Mouse (Mus musculus): ENCODE measurements around the gene Proser2. TPM values are rescaled to one million over a fixed set of nuclear protein-coding genes. Genes with fewer than 3 reads are reported as not detected.

The Proser2 gene
- polyA plus RNA-seq, 1 experiment: not detected

GRCm38 (mm10) chr2:6060071-6060804, 69.8 kb downstream of the Proser2 start:
- no peak for TF ChIP-seq GATA1 (IDR thresholded peaks at IDR 0.05; ENCODE audit: low read length)

GRCm38 (mm10) chr2:6059291-6059690, 70.7 kb downstream of the Proser2 start:
- TF ChIP-seq GATA1 (IDR thresholded peaks at IDR 0.05; ENCODE audit: low read length): no peak

GRCm38 (mm10) chr2:6056518-6056917, 73.5 kb downstream of the Proser2 start:
- TF ChIP-seq GATA1 (IDR thresholded peaks at IDR 0.05; ENCODE audit: low read length): no peak

- TF ChIP-seq GATA1 (IDR thresholded peaks at IDR 0.05; ENCODE audit: low read length): no peak
These were observed 74.5 kb downstream of the Proser2 start for GRCm38 (mm10) chr2:6055466-6055865.

- TF ChIP-seq GATA1 (IDR thresholded peaks at IDR 0.05; ENCODE audit: low read length): no peak
These were observed 81.0 kb downstream of the Proser2 start for GRCm38 (mm10) chr2:6049018-6049417.

GRCm38 (mm10) chr2:6048570-6048969, 81.4 kb downstream of the Proser2 start:
- TF ChIP-seq GATA1 (IDR thresholded peaks at IDR 0.05; ENCODE audit: low read length): no peak

Other genes with a start within 250 kb of the Proser2 start
- gene Sec61a2, start 234.8 kb downstream of the Proser2 start, polyA plus RNA-seq (2012): 1.3 and 3.7 TPM in 2 replicates
- gene Dhtkd1, start 187.4 kb downstream of the Proser2 start, polyA plus RNA-seq (2012): not detected in 2 replicates
- gene Upf2, start 178.7 kb downstream of the Proser2 start, polyA plus RNA-seq (2012): 3.5 and 3.8 TPM in 2 replicates
- not detected in 2 replicates for gene Echdc3, start 82.8 kb upstream of the Proser2 start, polyA plus RNA-seq (2012)
- gene Usp6nl, start 192.5 kb upstream of the Proser2 start, polyA plus RNA-seq (2012): 22.0 and 37.8 TPM in 2 replicates

Measured in G1E-ER4 (cell line).